Mouse (Mus musculus) hindbrain, embryonic 16.5 days (tissue): ENCODE measurements at regions not wholly inside any gene's neighbourhood (a gene's known extent, or its start where the extent isn't known, plus 50 kb on each side); places are given as distances from the start of the nearest gene placed in this dataset.
"Not testable (repeated sequence)": the region's sequence is repeated elsewhere in the genome, so short reads cannot be mapped to it uniquely, and the experiment has no call there.

Experiments used
- ATAC-seq: fragments of 200-750 bp; cut with Nextera tagmentation; 2 replicates; pipeline ENCODE4 v1.8.0; 2017; ENCODE audit warnings: moderate TSS enrichment, moderate library complexity
- H3K27ac ChIP-seq: fragments of 300-500 bp; sonication (generic); 2 replicates; pipeline ENCODE4 v1.5.1; 2014; ENCODE audit warnings: low read depth, mild to moderate bottlenecking, control low read depth, low read length, moderate library complexity
- H3K27me3 ChIP-seq: fragments of 300-500 bp; sonication (generic); replicated peaks from 2 replicates; pipeline ENCODE4 v1.6.1; 2014; ENCODE audit warnings: low read length; ENCODE audit not compliant: control insufficient read depth, insufficient read depth
- H3K36me3 ChIP-seq: fragments of 300-500 bp; sonication (generic); 2 replicates; pipeline ENCODE4 v1.6.1; 2014; ENCODE audit warnings: mild to moderate bottlenecking, low read length, moderate library complexity, mixed read lengths; ENCODE audit not compliant: control insufficient read depth, insufficient read depth
- H3K4me1 ChIP-seq: fragments of 300-500 bp; sonication (generic); 2 replicates; pipeline ENCODE4 v1.6.1; 2014; ENCODE audit warnings: low read depth, low read length; ENCODE audit not compliant: control insufficient read depth, insufficient read depth
- H3K4me2 ChIP-seq: fragments of 300-500 bp; sonication (generic); 2 replicates; pipeline ENCODE4 v1.6.1; 2014; ENCODE audit warnings: mild to moderate bottlenecking, low read length, control low read depth, moderate library complexity
- H3K4me3 ChIP-seq: fragments of 300-500 bp; sonication (generic); 2 replicates; pipeline ENCODE4 v1.5.1; 2014; ENCODE audit warnings: mild to moderate bottlenecking, low read length, control low read depth, moderate library complexity
- H3K9ac ChIP-seq: fragments of 300-500 bp; sonication (generic); 2 replicates; pipeline ENCODE4 v1.6.1; 2014; ENCODE audit warnings: low read depth, mild to moderate bottlenecking, control low read depth, low read length, moderate library complexity
- H3K9me3 ChIP-seq: fragments of 300-500 bp; sonication (generic); 2 replicates; pipeline ENCODE4 v1.6.1; 2014; ENCODE audit warnings: mild to moderate bottlenecking, low read length, moderate library complexity; ENCODE audit not compliant: control insufficient read depth
- WGBS: fragments of 180-500 bp; shearing (Covaris S2); extraction: QIAGEN DNeasy Blood & Tissue Kit; methylation state at CpG from one replicate; pipeline ENCODE4 v1.1.7; 2014; 5-methylcytosine and 5-hydroxymethylcytosine counted together

DNA sequence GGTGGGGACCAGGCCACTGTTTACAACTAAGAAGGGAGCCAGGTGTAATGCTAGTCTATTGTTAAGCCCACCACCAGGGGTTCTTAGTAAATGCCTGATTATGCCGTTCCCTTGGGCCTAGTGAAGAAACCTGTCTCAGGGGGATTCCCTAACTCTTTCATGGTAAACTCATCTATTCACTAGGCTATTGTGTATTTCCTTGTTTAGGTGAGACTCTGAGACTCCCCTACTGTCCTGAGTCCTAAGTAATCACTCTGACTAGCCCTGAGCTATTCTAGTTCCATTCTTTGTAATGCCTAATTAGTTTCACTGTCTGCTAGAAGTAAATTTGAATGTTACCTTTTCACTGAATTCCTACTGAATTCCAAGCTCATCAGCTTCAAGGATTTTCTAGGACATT lies 545.3 kb upstream of the Gje1 start:
- H3K4me3 ChIP-seq, H3K27ac ChIP-seq, H3K4me2 ChIP-seq, H3K4me1 ChIP-seq, H3K36me3 ChIP-seq, ATAC-seq, H3K27me3 ChIP-seq, H3K9ac ChIP-seq, H3K9me3 ChIP-seq: not testable (repeated sequence)
- 73% methylated on average over 1 of the region's 1 CpGs for WGBS

GRCm38 (mm10) chr10:15262282-15262681 lies 544.3 kb upstream of the Gje1 start:
- not testable (repeated sequence) for H3K9ac ChIP-seq, H3K36me3 ChIP-seq, ATAC-seq, H3K27ac ChIP-seq, H3K4me1 ChIP-seq, H3K27me3 ChIP-seq, H3K4me3 ChIP-seq, H3K4me2 ChIP-seq, H3K9me3 ChIP-seq
- WGBS: 77% methylated on average over 7 of the region's 7 CpGs

DNA sequence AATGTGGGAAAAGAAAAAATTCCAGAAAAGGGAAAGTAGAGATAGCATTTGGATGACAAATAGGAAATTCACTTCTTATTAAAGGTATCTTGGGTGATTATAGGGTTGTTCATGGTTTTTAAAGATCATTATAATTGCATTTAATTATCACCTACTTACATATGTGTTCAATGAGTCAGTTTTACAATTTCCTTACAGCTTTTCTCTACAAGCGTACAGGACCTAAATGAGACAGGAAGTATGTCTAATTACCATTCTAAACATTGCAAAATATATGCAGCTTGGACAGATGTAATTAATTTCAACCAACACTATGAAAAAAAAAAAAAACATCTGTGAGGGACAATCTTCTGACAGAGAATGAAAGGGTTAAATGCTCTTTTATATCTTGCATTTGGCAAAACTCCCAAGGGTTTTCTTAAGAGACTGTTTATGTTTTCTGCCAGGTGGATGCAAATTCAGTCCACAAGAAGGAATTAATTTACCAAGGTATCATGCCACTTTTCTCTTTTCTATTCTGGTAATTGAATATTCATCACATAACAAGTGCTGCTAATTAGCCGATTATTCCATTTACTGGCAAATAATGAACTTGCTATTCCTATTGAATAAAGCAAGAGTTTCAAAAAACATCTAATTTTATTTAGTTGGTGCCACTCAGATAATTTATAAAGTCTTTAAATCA lies 531.5 kb upstream of the Gje1 start:
- no peak for ATAC-seq
- Histone ChIP-seq H3K27ac (no peak overlapping the region), H3K36me3 (no peaks in the 10 kb centered on the region), H3K9ac (no peak overlapping the region), H3K4me3 (no peak overlapping the region), H3K9me3 (no peaks in the 10 kb centered on the region), H3K4me1 (no peaks in the 10 kb centered on the region), H3K27me3 (no peaks in the 10 kb centered on the region), H3K4me2 (no peak overlapping the region)
- WGBS: 59% methylated on average over 2 of the region's 2 CpGs

GRCm38 (mm10) chr10:15248899-15249298 lies 530.9 kb upstream of the Gje1 start:
- H3K4me2 ChIP-seq: no peak overlapping the region
- no peak overlapping the region for H3K4me3 ChIP-seq
- WGBS: 87% methylated on average over 3 of the region's 3 CpGs
- H3K9me3 ChIP-seq: no peaks in the 10 kb centered on the region
- no peak overlapping the region for H3K27ac ChIP-seq
- no peak overlapping the region for H3K9ac ChIP-seq
- H3K36me3 ChIP-seq: no peaks in the 10 kb centered on the region
- no peak for ATAC-seq
- no peaks in the 10 kb centered on the region for H3K4me1 ChIP-seq
- H3K27me3 ChIP-seq: no peaks in the 10 kb centered on the region

- Histone ChIP-seq H3K4me3 (no peak overlapping the region), H3K27ac (no peak overlapping the region), H3K4me2 (no peak overlapping the region), H3K27me3 (no peaks in the 10 kb centered on the region), H3K9ac (no peak overlapping the region), H3K9me3 (no peaks in the 10 kb centered on the region), H3K36me3 (no peaks in the 10 kb centered on the region), H3K4me1 (no peaks in the 10 kb centered on the region)
- WGBS: 85% methylated on average over 6 of the region's 6 CpGs
- no peak for ATAC-seq
Measured at GRCm38 (mm10) chr10:15244376-15245262, 526.6 kb upstream of the Gje1 start.

- Histone ChIP-seq H3K4me1 (no peaks in the 10 kb centered on the region), H3K27ac (no peak overlapping the region), H3K27me3 (no peaks in the 10 kb centered on the region), H3K9me3 (no peaks in the 10 kb centered on the region), H3K4me2 (no peak overlapping the region), H3K4me3 (no peak overlapping the region), H3K36me3 (no peaks in the 10 kb centered on the region), H3K9ac (no peak overlapping the region)
- WGBS: 60% methylated on average over 2 of the region's 2 CpGs
- ATAC-seq: no peak
Measured at GRCm38 (mm10) chr10:15243460-15243859, 525.4 kb upstream of the Gje1 start.

DNA sequence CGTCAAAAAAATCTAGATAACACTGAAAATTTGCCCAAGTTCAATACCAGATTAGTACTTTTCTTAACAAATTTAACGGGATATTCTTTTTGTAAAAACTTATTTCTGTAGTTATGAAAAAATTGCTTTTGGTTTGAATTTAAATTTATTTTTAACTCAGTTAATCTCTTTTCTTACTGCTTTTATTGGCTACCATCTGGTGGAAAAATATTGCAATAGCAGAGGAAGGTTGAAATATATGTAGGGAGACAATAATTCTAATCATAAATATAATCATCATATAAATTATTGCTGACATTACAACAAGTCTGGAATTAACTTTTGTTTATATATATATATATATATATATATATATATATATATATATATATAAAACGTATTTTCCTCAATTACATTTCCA lies 500.9 kb upstream of the Gje1 start:
- no peaks in the 10 kb centered on the region for H3K4me1 ChIP-seq
- H3K36me3 ChIP-seq: no peaks in the 10 kb centered on the region
- no peak overlapping the region for H3K4me3 ChIP-seq
- H3K9ac ChIP-seq: no peak overlapping the region
- H3K9me3 ChIP-seq: no peaks in the 10 kb centered on the region
- H3K4me2 ChIP-seq: no peak overlapping the region
- H3K27me3 ChIP-seq: no peaks in the 10 kb centered on the region
- no peak for ATAC-seq
- WGBS: 87% methylated on average over 3 of the region's 3 CpGs
- no peak overlapping the region for H3K27ac ChIP-seq

GRCm38 (mm10) chr10:15179585-15179984 lies 461.6 kb upstream of the Gje1 start:
- Histone ChIP-seq H3K27me3 (no peaks in the 10 kb centered on the region), H3K9me3 (no peaks in the 10 kb centered on the region), H3K4me1 (no peaks in the 10 kb centered on the region), H3K4me3 (no peak overlapping the region), H3K9ac (no peak overlapping the region), H3K4me2 (no peak overlapping the region), H3K36me3 (no peaks in the 10 kb centered on the region), H3K27ac (no peak overlapping the region)
- ATAC-seq: no peak
- 86% methylated on average over 6 of the region's 6 CpGs for WGBS

- H3K27ac ChIP-seq: no peak overlapping the region
- H3K4me2 ChIP-seq: no peak overlapping the region
- H3K9ac ChIP-seq: no peak overlapping the region
- 65% methylated on average over 1 of the region's 1 CpGs for WGBS
- no peaks in the 10 kb centered on the region for H3K36me3 ChIP-seq
- no peaks in the 10 kb centered on the region for H3K27me3 ChIP-seq
- peak; percentile 68; the same call in 1 of the 2 replicates for ATAC-seq
- H3K9me3 ChIP-seq: no peaks in the 10 kb centered on the region
- no peaks in the 10 kb centered on the region for H3K4me1 ChIP-seq
- no peak overlapping the region for H3K4me3 ChIP-seq
Measured at GRCm38 (mm10) chr10:15174421-15174820, 456.4 kb upstream of the Gje1 start.
